Comparison of ENCODE assay signal across 11 mouse cellular contexts in genomic region chr19:45411000-45411399, GRCm38 (mm10). TPM values are rescaled to one million over a fixed set of nuclear protein-coding genes. Genes with fewer than 3 reads are reported as not detected.
DNase-seq lines count a peak whose midpoint lies in the region; ATAC-seq and TF ChIP-seq lines count a peak whose summit lies in the region.
"Had no signal": no experiment of that assay in that cellular context is flagged by ENCODE, and none has a peak within 500 bp of the region (broad histone marks: within the 10 kb centered on the region; RNA-seq: fewer than 3 reads in every experiment).

No protein-coding gene starts in this region.

- 0 out of 2 replicates have a peak, but pooled peaks have one; percentile 24 for TF ChIP-seq CTCF in liver, adult 2 months (IDR thresholded peaks at IDR 0.05; ENCODE audit: low read depth, low read length)

- no peaks in the 10 kb centered on the region for H3K4me1 ChIP-seq in liver, adult 2 months (ENCODE audit: control insufficient read depth, insufficient read depth, low read length)
- 0 out of 2 replicates have a peak, but pooled peaks cover 4% of the 10 kb centered on the region for H3K4me1 ChIP-seq in liver, embryonic 12.5 days
- H3K4me1 ChIP-seq in heart, embryonic 11.5 days (ENCODE audit: control insufficient read depth, insufficient read depth, low read length): 0 out of 2 replicates have a peak, but pooled peaks cover 2% of the 10 kb centered on the region
- peaks cover 10% of the 10 kb centered on the region for H3K4me1 ChIP-seq in heart, embryonic 12.5 days (replicated peaks)
- H3K4me1 ChIP-seq: midbrain, embryonic 12.5 days had no signal

- no peak for TF ChIP-seq POLR2A in liver, adult 2 months (IDR thresholded peaks at IDR 0.05; ENCODE audit: extremely low read depth, insufficient read depth, low read length)

- no peaks in the 10 kb centered on the region; the same call in 1 of the 2 replicates for H3K36me3 ChIP-seq in liver, adult 2 months (ENCODE audit: control insufficient read depth, insufficient read depth, low read length)
- H3K36me3 ChIP-seq in liver, embryonic 12.5 days: peaks cover 3% of the 10 kb centered on the region; the same call in 1 of the 2 replicates
- no peaks in the 10 kb centered on the region for H3K36me3 ChIP-seq in heart, embryonic 11.5 days (ENCODE audit: control insufficient read depth, insufficient read depth, low read length)
- H3K36me3 ChIP-seq in heart, embryonic 12.5 days: 0 out of 2 replicates have a peak, but pooled peaks cover 9% of the 10 kb centered on the region
- H3K36me3 ChIP-seq: midbrain, embryonic 12.5 days had no signal

- ATAC-seq in liver, embryonic 12.5 days: no peak
- ATAC-seq in hematopoietic stem cell, adult 5-6 weeks (replicated peaks in 1 of 2; ENCODE audit: insufficient read depth in 1 of 2, low FRiP score in 2 of 2, low TSS enrichment in 1 of 2, low read depth in 1 of 2, poor library complexity in 2 of 2, severe bottlenecking in 2 of 2): peak; percentile 62 to 76
- no peak for ATAC-seq in heart, embryonic 11.5 days (replicated peaks; ENCODE audit: insufficient number of reproducible peaks, low FRiP score, low TSS enrichment)
- ATAC-seq in heart, embryonic 12.5 days (ENCODE audit: insufficient number of reproducible peaks, low FRiP score): no peak

- H3K4me3 ChIP-seq in liver, adult 2 months (ENCODE audit: insufficient read depth, low read depth, low read length): no peak overlapping the region
- no peak overlapping the region for H3K4me3 ChIP-seq in liver, embryonic 12.5 days
- no peak overlapping the region for H3K4me3 ChIP-seq in heart, embryonic 11.5 days (ENCODE audit: low read depth, low read length)
- no peak overlapping the region for H3K4me3 ChIP-seq in heart, embryonic 12.5 days
- H3K4me3 ChIP-seq: midbrain, embryonic 12.5 days had no signal

- no peak overlapping the region for H3K9ac ChIP-seq in liver, adult 2 months (ENCODE audit: low read depth, low read length)
- H3K9ac ChIP-seq in liver, embryonic 12.5 days: no peak overlapping the region
- H3K9ac ChIP-seq in heart, embryonic 11.5 days (ENCODE audit: low read depth, low read length): no peak overlapping the region
- no peak overlapping the region for H3K9ac ChIP-seq in heart, embryonic 12.5 days
- H3K9ac ChIP-seq: midbrain, embryonic 12.5 days had no signal

- no peaks in the 10 kb centered on the region for H3K9me3 ChIP-seq in liver, embryonic 12.5 days (replicated peaks)
- H3K9me3 ChIP-seq in heart, embryonic 11.5 days (replicated peaks; ENCODE audit: control insufficient read depth, low read length): no peaks in the 10 kb centered on the region
- no peaks in the 10 kb centered on the region for H3K9me3 ChIP-seq in heart, embryonic 12.5 days (replicated peaks)
- H3K9me3 ChIP-seq: midbrain, embryonic 12.5 days had no signal

- no peak for DNase-seq in liver, adult 2 months (ENCODE audit: extremely low read depth, low read depth, low spot score)
- DNase-seq in ES-CJ7 (ENCODE audit: low read depth, low spot score): peak; percentile 63
- DNase-seq in thymus, postnatal 10 days (ENCODE audit: low spot score in 2 of 2): peak; percentile 7 to 38
- no peak for DNase-seq in left cerebral cortex, postnatal 14 days (ENCODE audit: low spot score in 2 of 2)
- DNase-seq: heart, postnatal 10 days; kidney, adult 18-20 months had no signal

- H3K79me2 ChIP-seq in liver, adult 2 months (ENCODE audit: control insufficient read depth, insufficient read depth, low read length): no peaks in the 10 kb centered on the region; the same call in 1 of the 2 replicates

- intact Hi-C loops in left cerebral cortex, postnatal 14 days (cut with DNase I): no loop called here

- H3K27me3 ChIP-seq in liver, adult 2 months (ENCODE audit: control insufficient read depth, insufficient read depth, low read length): no peaks in the 10 kb centered on the region
- no peaks in the 10 kb centered on the region for H3K27me3 ChIP-seq in liver, embryonic 12.5 days (replicated peaks)
- no peaks in the 10 kb centered on the region for H3K27me3 ChIP-seq in heart, embryonic 11.5 days (ENCODE audit: control insufficient read depth, insufficient read depth, low read length)
- H3K27me3 ChIP-seq in heart, embryonic 12.5 days (replicated peaks): no peaks in the 10 kb centered on the region
- H3K27me3 ChIP-seq: midbrain, embryonic 12.5 days had no signal

- WGBS in liver, adult 2 months: 69% methylated on average over 2 of the region's 2 CpGs
- 50% methylated on average over 2 of the region's 2 CpGs for WGBS in liver, embryonic 12.5 days (ENCODE audit: insufficient replicate concordance)
- 57% methylated on average over 2 of the region's 2 CpGs for WGBS in heart, embryonic 11.5 days (ENCODE audit: insufficient replicate concordance)
- WGBS in heart, embryonic 12.5 days: 66% methylated on average over 2 of the region's 2 CpGs

- H3K4me2 ChIP-seq in liver, embryonic 12.5 days: no peak overlapping the region
- no peak overlapping the region for H3K4me2 ChIP-seq in heart, embryonic 11.5 days
- H3K4me2 ChIP-seq in heart, embryonic 12.5 days: no peak overlapping the region
- H3K4me2 ChIP-seq: midbrain, embryonic 12.5 days had no signal

- H3K27ac ChIP-seq in liver, adult 2 months (replicated peaks; ENCODE audit: insufficient read depth, low read depth, low read length): no peak overlapping the region
- H3K27ac ChIP-seq in liver, embryonic 12.5 days: no peak overlapping the region
- no peak overlapping the region for H3K27ac ChIP-seq in heart, embryonic 11.5 days (ENCODE audit: low read depth, low read length)
- H3K27ac ChIP-seq in heart, embryonic 12.5 days (ENCODE audit: poor library complexity, severe bottlenecking): no peak overlapping the region
- H3K27ac ChIP-seq: midbrain, embryonic 12.5 days had no signal

RNA-seq across cellular contexts. Expression of gene Btrc, which starts 47.5 kb away (rescaled TPM):
- 10.9 and 12.6 TPM in 2 replicates for total RNA-seq in liver, adult 2 months (2014; rRNA removed)
- polyA plus RNA-seq in liver, adult 2 months (2012; rRNA removed): 7.1 and 7.8 TPM in 2 replicates
- 48.9 and 49.1 TPM in 2 replicates for polyA plus RNA-seq in liver, embryonic 12.5 days (2016; fragmentation: Nextera tagmentation; extraction: Ambion mirVana)
- 23.5 and 29.0 TPM in 2 replicates for total RNA-seq in hematopoietic stem cell, adult 5-6 weeks (2017)
- 100 to 1,000 TPM in 1 of 2 experiments, 10 to 100 TPM in 1; 99.4 to 104 TPM for total RNA-seq in left cerebral cortex, postnatal 14 days (2021)
- polyA plus RNA-seq in heart, embryonic 11.5 days (2014; fragmentation: Nextera tagmentation; extraction: Ambion mirVana): 46.0 and 49.3 TPM in 2 replicates
- 40.0 and 44.3 TPM in 2 replicates for polyA plus RNA-seq in heart, embryonic 12.5 days (2016; fragmentation: Nextera tagmentation; extraction: Ambion mirVana)

Comparison
In these comparisons a context has a peak if more than half of its experiments do, and no peak if none do; other contexts are left out.
1. DNase-seq: peak in ES-CJ7 (single experiment) and thymus, postnatal 10 days (2 of 2); none in liver, adult 2 months (single experiment) and left cerebral cortex, postnatal 14 days (0 of 2).
2. ATAC-seq: peak in hematopoietic stem cell, adult 5-6 weeks (2 of 2); none in liver, embryonic 12.5 days (single experiment), heart, embryonic 11.5 days (single experiment) and heart, embryonic 12.5 days (single experiment).